Comparison of ENCODE assay signal across 24 mouse cellular contexts in genomic region chr11:67727095-67727494, GRCm38 (mm10). TPM values are rescaled to one million over a fixed set of nuclear protein-coding genes. Genes with fewer than 3 reads are reported as not detected.
DNase-seq lines count a peak whose midpoint lies in the region; TF ChIP-seq lines count a peak whose summit lies in the region.
"Had no signal": no experiment of that assay in that cellular context is flagged by ENCODE, and none has a peak within 500 bp of the region (broad histone marks: within the 10 kb centered on the region; RNA-seq: fewer than 3 reads in every experiment).

No protein-coding gene starts in this region.

- DNase-seq in gastrocnemius, adult 2 months: peak; percentile 44
- DNase-seq in gastrocnemius, postnatal 10 days: no peak
- peak; percentile 38 for DNase-seq in left cerebral cortex, adult 11 months (ENCODE audit: low spot score)
- no peak for DNase-seq in left cerebral cortex, adult 8-10 months (ENCODE audit: low spot score in 2 of 2)
- peak; percentile 78 for DNase-seq in brain, adult 2 months (ENCODE audit: low read depth, low spot score)
- DNase-seq in left cerebral cortex, postnatal 36 days (ENCODE audit: low spot score in 2 of 2): peak; percentile 41 to 46
- no peak for DNase-seq in c-Kit-positive CD71-positive TER-119-positive erythroid progenitor cells, embryonic 14.5 days (ENCODE audit: low spot score)
- DNase-seq: adrenal gland, postnatal 25 days; B cell, adult 2 months; cerebellum, adult 8-10 months; lung, embryonic 14.5 days; right cerebral cortex, postnatal 4 days; thymus, adult 2 months had no signal

- H3K4me3 ChIP-seq in gastrocnemius, adult 2 months: no peak overlapping the region
- H3K4me3 ChIP-seq: embryonic facial prominence, embryonic 12.5 days; forebrain, embryonic 10.5 days; hindbrain, embryonic 15.5 days; liver, embryonic 12.5 days; midbrain, embryonic 12.5 days had no signal

- intact Hi-C loops in gastrocnemius, adult 2 months (cut with DNase I): no loop called here
- intact Hi-C loops in left cerebral cortex, postnatal 36 days (cut with DNase I): no loop called here

- H3K27ac ChIP-seq in gastrocnemius, adult 2 months: peak overlapping the region; percentile 83
- H3K27ac ChIP-seq: embryonic facial prominence, embryonic 12.5 days; forebrain, embryonic 10.5 days; hindbrain, embryonic 15.5 days; kidney, postnatal 0 days; liver, embryonic 12.5 days; macrophage; midbrain, embryonic 12.5 days had no signal

- TF ChIP-seq CTCF in gastrocnemius, adult 2 months (IDR thresholded peaks at IDR 0.05): no peak

RNA-seq across cellular contexts. Expression of gene Rcvrn, which starts 32.0 kb away (rescaled TPM):
- total RNA-seq in gastrocnemius, adult 2 months (2021): not detected
- total RNA-seq in gastrocnemius, postnatal 10 days (2021): not detected
- 1 to 10 TPM in 2 of 4 experiments, under 1 TPM in 2; 0.72 to 2.4 (median 1.0) TPM for total RNA-seq in left cerebral cortex, adult 8-10 months (2022)
- total RNA-seq in left cerebral cortex, postnatal 36 days (2021): 1 to 10 TPM; 1.1 to 2.5 TPM
- total RNA-seq: adrenal gland, postnatal 25 days; common myeloid progenitor, adult 5-6 weeks; heart, postnatal 10 days had no signal

RNA-seq across cellular contexts. Expression of gene Glp2r, which starts 43.9 kb away (rescaled TPM):
- total RNA-seq in gastrocnemius, adult 2 months (2021): under 1 TPM; 0.20 to 0.77 TPM
- total RNA-seq in gastrocnemius, postnatal 10 days (2021): under 1 TPM; 0.09 to 0.12 TPM
- 1 to 10 TPM; 1.4 to 2.0 (median 1.8) TPM for total RNA-seq in left cerebral cortex, adult 8-10 months (2022)
- 1 to 10 TPM in 1 of 2 experiments, under 1 TPM in 1; 0.97 to 1.5 TPM for total RNA-seq in left cerebral cortex, postnatal 36 days (2021)
- total RNA-seq: adrenal gland, postnatal 25 days; common myeloid progenitor, adult 5-6 weeks; heart, postnatal 10 days had no signal

RNA-seq across cellular contexts. Expression of gene Gsg1l2, which starts 47.3 kb away (rescaled TPM):
- not detected for total RNA-seq in gastrocnemius, adult 2 months (2021)
- total RNA-seq in gastrocnemius, postnatal 10 days (2021): not detected
- not detected for total RNA-seq in left cerebral cortex, adult 8-10 months (2022)
- total RNA-seq in left cerebral cortex, postnatal 36 days (2021): not detected
- total RNA-seq: adrenal gland, postnatal 25 days; common myeloid progenitor, adult 5-6 weeks; heart, postnatal 10 days; layer of hippocampus, adult 18-20 months; left cerebral cortex, postnatal 14 days had no signal

Comparison
In these comparisons a context has a peak if more than half of its experiments do, and no peak if none do; other contexts are left out.
1. DNase-seq: peak in gastrocnemius, adult 2 months (single experiment), left cerebral cortex, adult 11 months (single experiment), brain, adult 2 months (single experiment) and left cerebral cortex, postnatal 36 days (2 of 2); none in gastrocnemius, postnatal 10 days (single experiment), left cerebral cortex, adult 8-10 months (0 of 2) and c-Kit-positive CD71-positive TER-119-positive erythroid progenitor cells, embryonic 14.5 days (single experiment).